Mouse (Mus musculus) mature B cell (primary cell): ENCODE data around the gene Kbtbd7.
"Not testable (repeated sequence)": the region's sequence is repeated elsewhere in the genome, so short reads cannot be mapped to it uniquely, and the experiment has no call there.

ENCODE experiments used
- in situ Hi-C: fragments of 300-500 bp; cut with MboI; formaldehyde crosslinking; loops from 2 replicates; pipeline ENCODE4 v1.14.3; 2019

Kbtbd7 gene

GRCm38 (mm10) chr14:79425979-79426729 is at the start of gene Kbtbd7:
Kbtbd7 (plus strand) TSS chr14:79426511.
- in situ Hi-C loops = no loop called here

- in situ Hi-C loops = no loop called here
Observed at GRCm38 (mm10) chr14:79377041-79377440, 49.3 kb upstream of the Kbtbd7 start.

GRCm38 (mm10) chr14:79383120-79383519 is 43.2 kb upstream of the Kbtbd7 start:
- in situ Hi-C loops = no loop called here

- in situ Hi-C loops = no loop called here
Observed at GRCm38 (mm10) chr14:79388304-79388703, 38.0 kb upstream of the Kbtbd7 start.

- in situ Hi-C loops = loop anchor here (10.0 kb wide), 2 partner anchors 75 to 195 kb away; partner anchors contain the start of gene Sugt1
Observed at GRCm38 (mm10) chr14:79389438-79390264, 36.7 kb upstream of the Kbtbd7 start.

GRCm38 (mm10) chr14:79390265-79390926 is 35.9 kb upstream of the Kbtbd7 start, which contains the start of gene Naa16:
Naa16 (minus strand) TSS chr14:79390778.
- in situ Hi-C loops = loop anchor here (10.0 kb wide), 2 partner anchors 74 to 194 kb away; partner anchors contain the start of gene Sugt1

GRCm38 (mm10) chr14:79393289-79393688 is 33.0 kb upstream of the Kbtbd7 start:
- in situ Hi-C loops = loop anchor here (10.0 kb wide), 2 partner anchors 72 to 192 kb away; partner anchors contain the start of gene Sugt1

GRCm38 (mm10) chr14:79394564-79394963 is 31.7 kb upstream of the Kbtbd7 start:
- in situ Hi-C loops = loop anchor here (10.0 kb wide), 2 partner anchors 70 to 190 kb away; partner anchors contain the start of gene Sugt1

GRCm38 (mm10) chr14:79397321-79398122 is 28.8 kb upstream of the Kbtbd7 start, which contains the start of gene Mtrf1:
Mtrf1 (plus strand) TSS chr14:79397772.
- in situ Hi-C loops = loop anchor here (10.0 kb wide), 2 partner anchors 67 to 187 kb away; partner anchors contain the start of gene Sugt1

GRCm38 (mm10) chr14:79407641-79408040 is 18.7 kb upstream of the Kbtbd7 start:
- in situ Hi-C loops = no loop called here

- in situ Hi-C loops = no loop called here
Observed at GRCm38 (mm10) chr14:79409278-79409830, 17.0 kb upstream of the Kbtbd7 start.

GRCm38 (mm10) chr14:79410662-79411061 is 15.6 kb upstream of the Kbtbd7 start:
- in situ Hi-C loops = no loop called here

- in situ Hi-C loops = no loop called here
Observed at GRCm38 (mm10) chr14:79413121-79413520, 13.2 kb upstream of the Kbtbd7 start.

- in situ Hi-C loops = no loop called here
Observed at GRCm38 (mm10) chr14:79420083-79420685, 6.1 kb upstream of the Kbtbd7 start.

- in situ Hi-C loops = not testable (repeated sequence)
Observed at GRCm38 (mm10) chr14:79426730-79427365, 537 bp downstream of the Kbtbd7 start.

GRCm38 (mm10) chr14:79434068-79434467 is 7.8 kb downstream of the Kbtbd7 start:
- in situ Hi-C loops = no loop called here

GRCm38 (mm10) chr14:79440655-79441054 is 14.3 kb downstream of the Kbtbd7 start:
- in situ Hi-C loops = no loop called here

- in situ Hi-C loops = no loop called here
Observed at GRCm38 (mm10) chr14:79441441-79441840, 15.1 kb downstream of the Kbtbd7 start.

- in situ Hi-C loops = no loop called here
Observed at GRCm38 (mm10) chr14:79444601-79445000, 18.3 kb downstream of the Kbtbd7 start.
